Mouse (Mus musculus) limb, embryonic 13.5 days (tissue): ENCODE results near the gene Epop. TPM values are rescaled to one million over a fixed set of nuclear protein-coding genes. Genes with fewer than 3 reads are reported as not detected.

Experiments used
- ATAC-seq: fragments of 200-750 bp; cut with Nextera tagmentation; 2 replicates; pipeline ENCODE4 v1.8.0; 2017; ENCODE audit warnings: low read depth, moderate number of reproducible peaks, moderate TSS enrichment; ENCODE audit not compliant: low FRiP score
- H3K27ac ChIP-seq: fragments of 300-500 bp; sonication (generic); 2 replicates; pipeline ENCODE4 v1.5.1; 2015; ENCODE audit warnings: inconsistent platforms, mild to moderate bottlenecking, moderate library complexity
- H3K27me3 ChIP-seq: fragments of 300-500 bp; sonication (generic); 2 replicates; pipeline ENCODE4 v1.6.1; 2015; ENCODE audit warnings: mild to moderate bottlenecking, inconsistent platforms
- H3K36me3 ChIP-seq: fragments of 300-500 bp; sonication (generic); 2 replicates; pipeline ENCODE4 v1.6.1; 2015; ENCODE audit warnings: inconsistent platforms, mild to moderate bottlenecking, moderate library complexity
- H3K4me1 ChIP-seq: fragments of 300-500 bp; sonication (generic); 2 replicates; pipeline ENCODE4 v1.6.1; 2015; ENCODE audit warnings: inconsistent platforms
- H3K4me2 ChIP-seq: fragments of 300-500 bp; sonication (generic); replicated peaks from 2 replicates; pipeline ENCODE4 v1.6.1; 2015; ENCODE audit warnings: inconsistent platforms, mild to moderate bottlenecking, moderate library complexity
- H3K4me3 ChIP-seq: fragments of 300-500 bp; sonication (generic); 2 replicates; pipeline ENCODE4 v1.5.1; 2015; ENCODE audit warnings: moderate library complexity, mild to moderate bottlenecking, inconsistent platforms
- H3K9ac ChIP-seq: fragments of 300-500 bp; sonication (generic); 2 replicates; pipeline ENCODE4 v1.6.1; 2015; ENCODE audit warnings: mild to moderate bottlenecking, inconsistent platforms
- H3K9me3 ChIP-seq: fragments of 300-500 bp; sonication (generic); 2 replicates; pipeline ENCODE4 v1.6.1; 2016; ENCODE audit warnings: inconsistent platforms
- WGBS: fragments of 180-500 bp; shearing (Covaris S2); methylation state at CpG from one replicate; pipeline ENCODE4 v1.1.7; 2015; 5-methylcytosine and 5-hydroxymethylcytosine counted together
- polyA plus RNA-seq: library from polyadenylated mRNA; unstranded; fragments of >200 nt; fragmentation: Nextera tagmentation; extraction: Ambion mirVana; gene quantifications from 2 replicates; pipeline ENCODE4 v1.2.1, GENCODE M21; 2015

The Epop gene
- polyA plus RNA-seq: 3.5 and 4.6 TPM in 2 replicates

DNA sequence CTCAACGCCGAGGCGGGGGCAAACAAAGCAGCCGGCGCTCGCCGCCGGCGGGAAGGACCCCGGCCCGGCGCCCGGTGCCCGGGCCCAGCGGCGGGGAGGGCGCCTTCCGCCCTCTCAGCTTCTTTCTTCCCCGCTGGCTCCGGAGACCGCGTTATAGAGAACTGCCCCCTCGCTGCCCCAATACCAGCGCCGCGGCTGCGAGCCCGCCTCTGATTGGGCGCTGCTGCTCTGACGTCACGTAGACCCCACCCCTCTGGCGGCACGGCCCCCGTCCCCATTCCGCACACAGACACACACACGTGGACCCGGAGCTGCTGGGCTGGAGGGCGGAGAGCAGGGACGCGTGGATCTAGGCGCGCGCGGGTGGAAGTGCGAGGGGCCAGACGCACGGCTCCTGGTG lies at the start of gene Epop:
Gene Epop, minus strand, starts transcription at position 127 of the 400 bp plus-strand sequence.
- Histone ChIP-seq H3K9ac (peak within 1 kb of the TSS; percentile 82), H3K27me3 (peaks cover 74% of the 10 kb centered on the region), H3K4me2 (peak within 1 kb of the TSS; percentile 84), H3K27ac (no peak within 1 kb of the TSS), H3K4me3 (peak within 1 kb of the TSS; percentile 71), H3K36me3 (no peaks in the 10 kb centered on the region), H3K4me1 (peaks cover 33% of the 10 kb centered on the region), H3K9me3 (no peaks in the 10 kb centered on the region)
- ATAC-seq: peak; percentile 94
- under 1% methylated on average over 44 of the region's 47 CpGs for WGBS

DNA sequence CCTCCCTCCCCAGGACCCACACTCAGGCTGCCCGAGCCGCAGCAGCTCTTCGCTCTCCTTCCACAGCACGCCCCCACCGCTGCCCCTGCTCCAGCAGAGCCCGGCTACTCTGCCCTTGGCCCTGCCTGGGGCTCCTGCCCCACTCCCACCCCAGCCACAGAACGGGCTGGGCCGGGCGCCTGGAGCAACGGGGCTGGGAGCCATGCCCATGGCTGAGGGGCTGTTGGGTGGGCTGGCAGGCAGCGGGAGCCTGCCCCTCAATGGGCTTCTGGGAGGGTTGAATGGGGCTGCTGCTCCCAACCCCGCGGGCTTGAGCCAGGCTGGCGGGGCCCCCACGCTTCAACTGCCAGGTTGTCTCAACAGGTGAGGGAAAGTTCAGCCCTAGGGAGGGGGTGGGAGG lies 48.8 kb upstream of the Epop start:
- Histone ChIP-seq H3K27ac (no peak overlapping the region), H3K4me3 (no peak overlapping the region), H3K27me3 (no peaks in the 10 kb centered on the region), H3K9ac (no peak overlapping the region), H3K36me3 (peaks cover 97% of the 10 kb centered on the region), H3K9me3 (no peaks in the 10 kb centered on the region), H3K4me2 (no peak overlapping the region), H3K4me1 (no peaks in the 10 kb centered on the region)
- no peak for ATAC-seq
- 90% methylated on average over 15 of the region's 15 CpGs for WGBS

DNA sequence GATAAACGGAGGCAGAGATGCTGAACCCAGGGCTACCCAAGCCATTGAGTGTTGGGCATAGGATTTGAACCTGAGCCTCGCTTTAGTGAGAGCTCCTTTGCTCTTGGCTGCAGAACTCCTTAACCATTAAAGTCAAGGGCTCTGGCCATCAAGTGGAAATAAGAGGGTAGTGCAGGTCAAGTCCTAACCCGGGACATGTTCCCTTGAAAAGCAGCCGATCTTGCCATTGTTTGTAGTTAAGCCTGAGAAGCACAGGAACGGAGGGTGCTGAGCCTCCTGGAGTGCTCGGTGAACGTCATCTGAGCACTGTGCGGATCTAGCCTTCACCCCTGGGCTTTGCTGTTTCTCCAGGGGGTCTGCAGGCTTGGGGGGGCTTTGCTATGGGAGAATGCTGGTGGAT lies 48.3 kb upstream of the Epop start:
- H3K9ac ChIP-seq: no peak overlapping the region
- no peaks in the 10 kb centered on the region for H3K9me3 ChIP-seq
- peaks cover 98% of the 10 kb centered on the region for H3K36me3 ChIP-seq

DNA sequence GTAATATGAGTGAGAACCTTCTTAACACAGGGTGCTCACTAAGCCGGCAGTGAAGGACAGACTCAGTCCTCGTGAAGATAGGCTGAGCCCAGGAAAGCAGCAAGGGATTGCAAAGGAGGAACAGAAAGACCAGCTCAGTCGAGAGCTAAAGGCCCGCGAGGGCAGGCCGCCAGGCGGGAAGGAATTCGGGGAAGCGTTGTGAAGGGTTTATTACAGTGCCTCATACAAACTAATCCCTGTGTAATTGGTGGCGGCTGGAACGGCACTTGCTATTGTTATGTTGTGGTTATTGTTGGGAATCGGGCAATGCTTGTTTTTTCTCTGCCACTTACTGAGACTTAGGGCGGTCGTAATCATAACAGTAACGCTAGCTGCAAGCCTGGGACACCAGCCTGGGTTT lies 47.9 kb upstream of the Epop start:
- Histone ChIP-seq H3K27ac (no peak overlapping the region), H3K4me2 (no peak overlapping the region), H3K4me1 (no peaks in the 10 kb centered on the region), H3K27me3 (no peaks in the 10 kb centered on the region), H3K9me3 (no peaks in the 10 kb centered on the region), H3K9ac (no peak overlapping the region), H3K4me3 (no peak overlapping the region), H3K36me3 (peaks cover 98% of the 10 kb centered on the region)
- no peak for ATAC-seq
- 55% methylated on average over 15 of the region's 15 CpGs for WGBS

More for the DNA sequence above, 48.3 kb upstream of the Epop start:
- Histone ChIP-seq H3K27me3 (no peaks in the 10 kb centered on the region), H3K4me1 (no peaks in the 10 kb centered on the region), H3K4me3 (no peak overlapping the region), H3K4me2 (no peak overlapping the region), H3K27ac (no peak overlapping the region)
- WGBS: 67% methylated on average over 8 of the region's 8 CpGs
- no peak for ATAC-seq

DNA sequence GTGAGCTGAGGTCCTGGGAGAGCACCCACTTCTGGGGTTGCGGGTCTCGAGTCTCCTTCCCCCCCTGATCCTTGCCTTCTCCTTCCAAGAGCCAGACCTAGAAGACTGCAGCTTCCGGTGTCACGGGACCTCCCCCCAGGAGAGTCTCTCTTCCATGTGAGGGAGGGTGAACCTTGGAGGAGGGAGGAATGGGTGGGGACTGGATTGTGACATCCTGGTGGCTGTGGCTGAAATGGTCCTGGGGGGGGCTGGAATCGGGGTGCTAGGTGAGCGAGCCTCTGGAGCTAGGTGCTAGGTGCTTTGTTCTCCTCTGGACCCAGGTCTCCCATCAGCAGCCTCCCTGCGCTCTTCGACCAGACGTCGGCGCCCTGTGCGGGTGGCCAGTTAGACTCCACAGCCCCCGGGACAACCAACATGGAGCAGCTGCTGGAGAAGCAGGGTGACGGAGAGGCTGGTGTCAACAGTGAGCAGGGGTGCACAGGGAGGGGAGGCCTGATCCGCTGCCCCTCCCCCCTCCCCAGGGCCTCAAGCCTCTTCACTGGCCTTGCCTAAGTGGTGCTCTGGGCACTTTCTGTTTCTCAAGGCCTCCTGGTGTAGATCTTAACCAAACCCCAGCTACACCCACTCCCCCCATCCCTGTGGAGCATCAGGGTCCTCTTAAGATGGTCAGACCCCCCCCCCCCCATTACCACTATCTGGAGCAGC lies 46.7 kb upstream of the Epop start:
- 81% methylated on average over 14 of the region's 15 CpGs for WGBS
- Histone ChIP-seq H3K27me3 (no peaks in the 10 kb centered on the region), H3K36me3 (peaks cover 98% of the 10 kb centered on the region), H3K27ac (no peak overlapping the region), H3K4me1 (no peaks in the 10 kb centered on the region), H3K4me2 (no peak overlapping the region), H3K9ac (no peak overlapping the region), H3K9me3 (no peaks in the 10 kb centered on the region), H3K4me3 (no peak overlapping the region)
- ATAC-seq: no peak

DNA sequence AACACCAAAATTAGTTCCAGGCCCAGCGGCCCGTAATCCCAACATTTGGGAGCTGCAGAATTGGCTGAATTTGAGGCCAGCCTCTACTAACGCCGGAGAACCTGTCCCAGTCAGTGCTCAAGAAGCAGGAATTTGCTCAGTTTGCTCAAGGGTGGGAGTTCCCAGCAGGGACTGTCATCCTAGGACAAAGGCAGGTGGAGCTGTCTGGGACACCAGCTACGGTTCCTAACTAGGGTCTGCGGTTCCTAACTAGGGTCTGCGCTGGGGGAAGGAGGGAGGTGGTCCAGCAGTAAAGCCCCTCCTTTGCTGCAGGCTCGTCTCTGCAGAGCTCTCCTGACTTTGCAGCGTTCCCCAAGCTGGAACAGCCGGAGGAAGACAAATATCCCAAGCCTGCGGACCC lies 43.6 kb upstream of the Epop start:
- Histone ChIP-seq H3K4me1 (peaks cover 10% of the 10 kb centered on the region; the same call in 1 of the 2 replicates), H3K27me3 (no peaks in the 10 kb centered on the region), H3K9me3 (no peaks in the 10 kb centered on the region), H3K4me3 (no peak overlapping the region), H3K27ac (no peak overlapping the region), H3K4me2 (no peak overlapping the region), H3K9ac (no peak overlapping the region), H3K36me3 (peaks cover 100% of the 10 kb centered on the region)
- no peak for ATAC-seq
- WGBS: 86% methylated on average over 11 of the region's 11 CpGs

DNA sequence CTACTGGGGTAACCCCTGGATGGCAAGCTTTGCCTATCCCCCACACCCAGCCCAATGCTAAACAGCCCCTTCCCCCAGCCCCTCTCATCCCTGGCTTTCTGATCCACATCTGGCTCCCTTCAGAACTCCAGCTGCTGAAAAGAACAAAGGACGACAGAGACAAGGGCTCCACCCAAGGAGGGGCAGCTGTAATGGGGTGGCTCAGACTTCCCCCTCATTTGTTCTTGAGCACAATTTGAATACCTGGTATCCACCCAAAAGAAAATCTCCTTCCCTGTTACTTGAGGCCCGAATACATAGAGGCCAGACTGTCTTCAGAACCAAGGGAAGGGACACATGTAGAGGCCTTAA lies 41.6 kb upstream of the Epop start:
- Histone ChIP-seq H3K4me3 (no peak overlapping the region), H3K9ac (no peak overlapping the region), H3K27me3 (no peaks in the 10 kb centered on the region), H3K4me2 (no peak overlapping the region), H3K36me3 (peaks cover 99% of the 10 kb centered on the region), H3K9me3 (no peaks in the 10 kb centered on the region), H3K4me1 (peaks cover 10% of the 10 kb centered on the region; the same call in 1 of the 2 replicates), H3K27ac (no peak overlapping the region)
- no peak for ATAC-seq
- WGBS: 35% methylated on average over 2 of the region's 2 CpGs

DNA sequence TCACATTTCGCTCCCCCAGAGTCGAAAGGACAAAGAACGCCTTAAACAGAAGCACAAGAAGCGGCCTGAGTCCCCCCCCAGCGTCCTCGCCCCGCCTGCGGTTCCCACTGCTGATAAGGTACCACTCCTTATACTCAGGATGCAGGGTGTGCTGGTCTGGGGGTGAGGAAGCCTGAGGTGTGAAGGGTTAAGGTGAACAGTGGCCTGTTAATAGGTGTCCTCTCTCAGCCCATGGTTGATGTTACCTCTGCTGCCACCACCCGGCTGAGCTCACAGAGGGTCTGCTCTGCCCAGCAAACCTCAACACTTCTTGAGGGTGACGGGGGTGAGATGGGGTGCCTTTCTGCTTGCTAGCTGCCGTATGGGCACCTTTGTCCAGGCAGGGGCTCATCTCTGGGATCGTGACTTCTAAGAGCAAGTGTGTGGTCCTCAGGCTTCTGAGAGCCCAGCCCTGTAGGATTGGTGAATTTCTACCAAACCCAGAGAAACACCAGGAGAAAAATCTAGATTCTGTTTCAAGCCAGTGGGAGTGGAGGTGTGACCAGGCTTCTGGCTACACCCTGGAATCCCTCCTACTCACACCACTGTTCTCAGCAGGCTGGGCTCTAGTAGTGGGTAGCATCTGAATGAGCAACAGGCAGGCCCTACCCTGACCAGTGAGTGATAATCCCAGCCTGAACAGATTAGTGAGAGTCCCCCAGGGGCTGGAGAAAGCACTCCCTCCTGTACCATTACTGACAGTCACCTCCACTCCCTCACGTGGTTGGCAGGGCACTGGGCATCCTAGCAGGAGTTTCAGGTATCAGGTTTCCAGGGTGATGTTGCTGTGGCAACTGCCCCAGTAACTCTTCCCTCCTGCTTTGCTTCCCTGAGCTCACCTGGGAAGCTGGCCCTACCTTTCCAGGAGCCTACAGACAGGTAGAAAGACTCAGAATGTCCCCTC lies 41.0 kb upstream of the Epop start:
- WGBS: 61% methylated on average over 13 of the region's 13 CpGs
- ATAC-seq: no peak
- no peaks in the 10 kb centered on the region for H3K9me3 ChIP-seq
- H3K9ac ChIP-seq: no peak overlapping the region
- H3K4me2 ChIP-seq: no peak overlapping the region
- H3K4me1 ChIP-seq: peaks cover 10% of the 10 kb centered on the region; the same call in 1 of the 2 replicates
- H3K36me3 ChIP-seq: peaks cover 99% of the 10 kb centered on the region
- no peaks in the 10 kb centered on the region for H3K27me3 ChIP-seq
- no peak overlapping the region for H3K27ac ChIP-seq
- H3K4me3 ChIP-seq: no peak overlapping the region

DNA sequence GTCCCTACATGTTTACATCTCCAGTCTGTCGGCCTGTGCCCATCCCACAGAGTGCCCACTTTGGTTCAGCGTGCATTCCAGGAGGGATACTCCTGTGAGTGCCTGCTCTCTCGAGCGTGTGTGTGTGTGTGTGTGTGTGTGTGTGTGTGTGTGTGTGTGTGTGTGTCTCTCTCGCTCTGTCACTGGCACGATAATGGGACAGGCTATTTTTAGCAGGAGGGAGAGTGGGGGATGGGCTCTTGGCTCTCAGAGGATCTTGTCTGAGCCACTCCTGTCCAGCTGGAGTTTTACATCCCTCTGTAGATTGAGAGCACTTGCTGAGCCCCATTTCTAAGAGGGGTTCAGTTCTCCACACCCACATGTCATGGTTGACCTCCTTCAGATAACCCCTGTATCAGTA lies 40.3 kb upstream of the Epop start:
- Histone ChIP-seq H3K9ac (peak overlapping the region; percentile 35; the same call in 1 of the 2 replicates), H3K4me1 (peaks cover 17% of the 10 kb centered on the region), H3K4me3 (no peak overlapping the region), H3K27me3 (no peaks in the 10 kb centered on the region), H3K36me3 (peaks cover 95% of the 10 kb centered on the region), H3K4me2 (no peak overlapping the region), H3K9me3 (no peaks in the 10 kb centered on the region), H3K27ac (no peak overlapping the region)
- 40% methylated on average over 6 of the region's 6 CpGs for WGBS
- no peak for ATAC-seq

DNA sequence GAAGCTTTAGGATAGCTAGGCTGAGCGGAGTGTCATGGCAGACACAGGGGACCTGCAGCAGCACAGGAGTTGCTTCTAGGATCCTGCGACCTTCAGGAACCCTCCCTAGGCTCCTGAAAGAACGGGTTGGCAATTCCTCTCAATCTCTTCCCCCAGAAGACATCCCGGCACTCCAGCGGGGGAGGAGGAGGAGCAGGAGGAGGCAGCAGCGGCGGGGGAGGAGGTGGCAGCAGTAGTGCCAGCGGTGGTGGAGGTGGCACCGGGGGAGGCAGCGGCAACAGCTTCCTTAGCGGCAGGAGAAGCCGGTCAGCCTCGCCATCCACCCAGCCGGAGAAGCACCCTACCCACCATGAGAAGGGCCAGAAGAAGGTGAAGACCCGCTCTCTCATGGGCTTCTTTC lies 39.8 kb upstream of the Epop start:
- Histone ChIP-seq H3K9ac (0 out of 2 replicates have a peak overlapping the region, but pooled peaks have one; percentile 35), H3K9me3 (no peaks in the 10 kb centered on the region), H3K36me3 (peaks cover 90% of the 10 kb centered on the region), H3K27ac (no peak overlapping the region), H3K4me1 (peaks cover 22% of the 10 kb centered on the region), H3K4me2 (no peak overlapping the region), H3K27me3 (no peaks in the 10 kb centered on the region), H3K4me3 (no peak overlapping the region)
- 67% methylated on average over 15 of the region's 15 CpGs for WGBS
- ATAC-seq: no peak

DNA sequence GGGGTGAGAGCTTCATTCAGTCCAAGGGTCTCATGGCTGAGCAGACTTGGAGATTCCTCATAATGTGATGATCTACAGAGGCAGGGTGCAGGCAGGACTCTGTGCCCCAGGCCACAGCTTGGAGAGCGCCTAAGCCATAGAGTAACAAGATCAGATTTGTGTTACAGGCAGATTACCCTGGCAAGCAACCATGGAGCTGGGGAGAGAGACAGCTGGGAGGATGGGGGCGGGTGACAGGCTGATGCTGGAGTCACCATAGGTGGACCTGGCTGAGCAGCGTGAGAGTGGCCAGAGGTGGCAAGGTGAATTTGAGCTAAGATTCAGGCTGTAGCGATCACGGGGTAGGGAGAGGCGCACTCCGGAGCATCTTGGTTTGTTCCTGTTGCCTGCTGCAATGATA lies 38.7 kb upstream of the Epop start:
- ATAC-seq: no peak
- Histone ChIP-seq H3K27ac (no peak overlapping the region), H3K4me3 (no peak overlapping the region), H3K27me3 (no peaks in the 10 kb centered on the region), H3K36me3 (peaks cover 79% of the 10 kb centered on the region), H3K4me2 (no peak overlapping the region), H3K4me1 (peaks cover 22% of the 10 kb centered on the region), H3K9ac (no peak overlapping the region), H3K9me3 (no peaks in the 10 kb centered on the region)
- WGBS: 88% methylated on average over 7 of the region's 7 CpGs

DNA sequence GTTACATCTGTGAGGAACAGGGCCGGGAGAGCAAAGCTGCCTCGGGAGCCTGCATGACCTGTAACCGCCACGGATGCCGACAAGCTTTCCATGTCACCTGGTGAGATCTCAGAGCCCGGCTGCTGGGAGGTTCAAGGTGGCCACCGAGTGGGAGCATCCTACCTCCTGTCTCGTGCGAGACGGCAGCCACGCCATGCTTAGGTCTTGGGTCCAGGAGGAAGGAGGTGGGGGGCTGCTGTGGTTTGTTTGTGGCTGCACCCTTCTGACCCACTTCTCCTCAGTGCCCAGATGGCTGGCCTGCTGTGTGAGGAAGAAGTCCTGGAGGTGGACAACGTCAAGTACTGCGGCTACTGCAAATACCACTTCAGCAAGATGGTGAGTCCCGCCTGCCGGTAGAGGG lies 37.3 kb upstream of the Epop start:
- Histone ChIP-seq H3K9ac (no peak overlapping the region), H3K4me3 (no peak overlapping the region), H3K4me2 (no peak overlapping the region), H3K36me3 (peaks cover 65% of the 10 kb centered on the region), H3K27ac (no peak overlapping the region), H3K4me1 (peaks cover 32% of the 10 kb centered on the region), H3K27me3 (peaks cover 9% of the 10 kb centered on the region), H3K9me3 (no peaks in the 10 kb centered on the region)
- no peak for ATAC-seq
- 89% methylated on average over 15 of the region's 15 CpGs for WGBS
